Mouse (Mus musculus) myocyte (in vitro differentiated cells): ENCODE measurements around the gene Socs1.

Experiments used
- CEBPB ChIP-seq: IDR thresholded peaks from 2 replicates; pipeline ENCODE4 v1.6.1; 2011; ENCODE audit warnings: mild to moderate bottlenecking, moderate library complexity; ENCODE audit not compliant: poor library complexity, insufficient read depth, severe bottlenecking
- E2F4 ChIP-seq: IDR thresholded peaks from one replicate; pipeline ENCODE4 v1.6.1; 2011; ENCODE audit warnings: mild to moderate bottlenecking, control low read depth, moderate library complexity; ENCODE audit not compliant: insufficient read depth
- MAX ChIP-seq: IDR thresholded peaks from one replicate; pipeline ENCODE4 v1.6.1; 2011; ENCODE audit warnings: low read depth, mild to moderate bottlenecking, control low read depth
- MYOD1 ChIP-seq, 3 experiments: IDR thresholded peaks; one replicate each; pipeline ENCODE4 v1.6.1; 2011; ENCODE audit warnings: control low read depth in 2 of 3, low read depth in 2 of 3, mild to moderate bottlenecking in 2 of 3, moderate library complexity in 1 of 3; ENCODE audit not compliant: insufficient read length in 2 of 3, control insufficient read depth in 1 of 3
- POLR2A ChIP-seq: IDR thresholded peaks from one replicate; pipeline ENCODE4 v1.6.1; 2011; ENCODE audit warnings: low read depth, mild to moderate bottlenecking, control low read depth, moderate library complexity; ENCODE audit not compliant: insufficient read length
- POLR2AphosphoS2 ChIP-seq: IDR thresholded peaks from one replicate; pipeline ENCODE4 v1.6.1; 2011; ENCODE audit warnings: low read depth, control low read depth; ENCODE audit not compliant: insufficient read length
- REST ChIP-seq: IDR thresholded peaks from one replicate; pipeline ENCODE4 v1.6.1; 2011; ENCODE audit warnings: mild to moderate bottlenecking, control low read depth, moderate library complexity; ENCODE audit not compliant: insufficient read depth, insufficient read length
- SRF ChIP-seq: IDR thresholded peaks from one replicate; pipeline ENCODE4 v1.6.1; 2011; ENCODE audit warnings: low read depth; ENCODE audit not compliant: control insufficient read depth, insufficient read length
- USF1 ChIP-seq: IDR thresholded peaks from one replicate; pipeline ENCODE4 v1.6.1; 2011; ENCODE audit warnings: low read depth, mild to moderate bottlenecking, control low read depth, moderate library complexity

DNA sequence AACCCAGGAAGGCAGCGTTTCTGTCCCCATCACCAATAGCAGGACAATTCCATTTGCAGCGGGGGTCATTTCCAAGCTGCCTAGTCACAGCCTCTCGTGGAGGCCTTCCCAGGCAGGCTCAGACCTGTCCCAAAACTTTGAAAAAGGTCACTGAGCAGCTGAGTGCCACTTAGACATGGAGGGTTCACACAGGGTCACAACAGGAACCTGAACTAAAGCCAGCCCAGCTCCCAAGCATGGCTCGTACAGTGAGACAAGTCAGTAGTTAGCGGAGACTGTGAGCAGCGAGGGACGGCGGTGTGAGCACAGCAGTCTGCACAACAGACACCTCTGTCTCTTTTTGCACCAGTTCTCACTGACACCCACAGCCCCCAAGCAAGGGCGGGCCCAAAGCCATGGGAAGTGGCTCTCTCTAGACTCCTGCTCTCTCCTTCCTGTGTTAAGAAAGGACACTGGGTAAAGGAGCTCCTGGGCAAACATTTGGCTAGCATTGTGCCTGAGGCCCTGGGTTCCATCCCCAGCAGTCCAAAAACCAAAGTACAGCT, 45.4 kb downstream of the Socs1 start:
- no peak for TF ChIP-seq E2F4
- TF ChIP-seq CEBPB = no peak
- no peak for TF ChIP-seq MYOD1 (IDR thresholded peaks at IDR 0.05; ENCODE audit: control insufficient read depth in 1 of 3, insufficient read length in 2 of 3, low read depth in 2 of 3)
- no peak for TF ChIP-seq POLR2A
- TF ChIP-seq USF1 = no peak
- no peak for TF ChIP-seq MAX
- no peak for TF ChIP-seq SRF
- no peak for TF ChIP-seq POLR2AphosphoS2
- TF ChIP-seq REST = no peak
